Mouse (Mus musculus) ES-E14 (cell line): ENCODE measurements around the gene Nupr1.

Source experiments
- HCFC1 ChIP-seq: IDR thresholded peaks from 2 replicates; pipeline ENCODE4 v1.6.1; 2012; ENCODE audit warnings: low read length, inconsistent platforms, borderline replicate concordance; ENCODE audit not compliant: insufficient read depth
- MAFK ChIP-seq: IDR thresholded peaks from 2 replicates; pipeline ENCODE4 v1.6.1; 2014; ENCODE audit warnings: mild to moderate bottlenecking, low read depth, low read length, inconsistent platforms; ENCODE audit not compliant: insufficient read depth
- ZC3H11A ChIP-seq: IDR thresholded peaks from 2 replicates; pipeline ENCODE4 v1.6.1; 2012; ENCODE audit warnings: low read depth, mild to moderate bottlenecking, inconsistent platforms, low read length, borderline replicate concordance

DNA sequence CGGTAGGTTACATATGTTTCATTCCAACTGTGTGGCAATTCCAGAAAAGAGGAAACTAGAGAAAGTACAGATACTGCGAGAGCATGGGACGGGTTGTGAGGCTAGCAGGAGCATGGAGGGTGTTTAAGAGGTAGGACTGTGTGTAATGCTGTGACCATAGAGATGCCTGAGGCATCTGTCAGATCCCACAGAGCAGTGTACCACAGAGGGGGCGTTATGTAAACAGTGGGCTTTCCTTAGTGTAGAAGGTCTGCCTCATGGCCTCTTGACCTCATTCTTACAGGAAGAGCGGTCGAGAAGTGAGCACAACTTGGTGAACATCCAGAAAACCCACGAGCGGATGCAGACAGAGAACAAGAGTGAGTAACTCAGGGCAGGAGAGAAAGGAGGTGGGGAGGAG is 33.0 kb upstream of the Nupr1 start:
- TF ChIP-seq HCFC1 = no peak
- TF ChIP-seq MAFK = no peak
- TF ChIP-seq ZC3H11A = no peak
